Mouse (Mus musculus) embryo, embryonic 9.5 days (tissue): Measurements from ENCODE around the gene Retnla.
"Not testable (repeated sequence)": the region's sequence is repeated elsewhere in the genome, so short reads cannot be mapped to it uniquely, and the experiment has no call there.

Source experiments
- DNase-seq: peaks from one replicate; pipeline ENCODE4 v3.0.0-alpha.2; 2017; ENCODE audit errors: extremely low spot score

Retnla gene

GRCm38 (mm10) chr16:48842266-48842665 is at the start of gene Retnla:
Retnla (plus strand) TSS chr16:48842551.
- DNase-seq: no peak

DNA sequence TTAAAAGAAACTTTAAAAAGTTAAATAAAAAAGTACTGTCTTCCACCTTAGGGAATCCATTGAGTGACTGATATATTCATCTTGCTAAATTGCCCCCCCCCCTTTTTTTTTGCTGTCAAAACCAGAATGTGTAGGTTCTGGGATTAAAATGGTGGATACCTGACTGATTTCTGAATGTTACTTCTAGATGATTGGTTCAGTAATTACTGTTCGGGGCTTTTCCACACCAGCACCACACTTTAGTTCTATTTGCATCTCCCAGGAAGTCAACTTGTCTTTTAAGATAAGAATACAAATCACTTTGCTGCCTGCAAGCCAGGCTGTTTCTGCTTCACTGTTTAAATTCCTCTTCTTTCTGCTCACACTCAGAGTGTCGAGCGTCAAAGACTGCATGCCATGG is 44.1 kb upstream of the Retnla start:
- no peak for DNase-seq

DNA sequence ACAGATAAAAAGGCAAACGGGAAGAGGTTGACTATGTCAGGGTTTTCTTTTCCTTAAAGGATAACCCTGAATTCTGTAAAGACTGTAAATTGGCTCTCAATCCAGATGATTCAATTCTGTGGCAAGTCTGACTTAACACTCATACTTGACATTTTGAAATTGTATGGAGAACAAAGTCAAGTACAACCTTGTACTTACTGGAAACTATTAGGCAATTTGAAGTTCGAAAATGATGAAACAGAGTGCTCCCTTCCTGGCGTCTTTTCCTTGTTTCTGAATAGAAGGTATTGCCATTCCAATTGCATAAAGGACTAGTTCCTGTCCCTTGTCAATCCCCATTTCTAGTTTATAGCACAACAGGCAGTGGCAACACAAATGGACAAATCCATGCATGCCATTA is 42.9 kb upstream of the Retnla start:
- DNase-seq: no peak

- DNase-seq: no peak
Observed at GRCm38 (mm10) chr16:48800906-48801305, 41.4 kb upstream of the Retnla start.

- DNase-seq: no peak
Observed at GRCm38 (mm10) chr16:48805412-48805811, 36.9 kb upstream of the Retnla start.

- no peak for DNase-seq
Observed at GRCm38 (mm10) chr16:48806521-48806920, 35.8 kb upstream of the Retnla start.

- DNase-seq: no peak
Observed at GRCm38 (mm10) chr16:48809374-48809773, 33.0 kb upstream of the Retnla start.

DNA sequence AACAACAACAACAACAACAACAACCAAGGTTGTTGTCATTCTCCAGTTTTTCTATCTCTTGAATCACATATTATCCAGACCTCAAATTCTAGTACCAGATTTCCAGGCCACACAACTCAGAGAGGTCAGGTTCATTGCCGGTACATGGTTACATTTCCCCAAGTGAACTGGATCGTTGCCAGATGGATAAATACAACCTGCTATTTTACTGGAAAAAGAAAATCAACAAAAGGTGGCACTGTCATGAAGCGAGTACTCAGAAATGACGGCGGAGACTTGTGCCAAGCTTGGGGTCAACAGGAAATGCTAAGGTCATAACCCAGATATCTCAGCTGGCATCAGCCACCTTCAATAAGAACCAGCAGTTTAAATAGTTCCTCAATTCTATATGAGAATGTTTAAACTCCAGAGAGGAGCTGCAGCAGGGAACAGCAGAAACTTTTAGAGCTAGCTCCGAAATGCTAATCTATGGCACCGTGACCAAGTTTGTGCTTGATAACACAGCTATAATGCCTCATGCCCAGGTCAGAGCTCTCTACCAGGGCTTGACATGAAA is 30.4 kb upstream of the Retnla start:
- no peak for DNase-seq

DNA sequence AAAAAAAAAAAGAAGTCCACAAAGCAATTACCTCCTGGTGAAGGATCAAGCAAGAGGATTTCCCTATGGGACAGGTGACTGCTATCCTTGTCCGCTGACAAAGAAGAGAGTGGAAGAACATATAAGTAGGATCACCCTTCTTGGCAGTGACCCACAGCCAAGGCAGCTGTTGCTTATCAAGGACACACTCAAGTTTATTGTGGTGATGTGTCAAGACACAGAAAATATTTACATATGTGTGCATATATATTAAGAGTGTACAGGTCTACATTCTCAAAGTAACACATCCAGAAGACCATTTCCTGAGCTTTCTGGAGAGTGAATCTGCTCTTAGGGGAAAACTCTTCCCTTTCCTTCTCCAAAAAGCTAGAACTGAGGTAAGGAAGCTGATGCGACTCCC is 25.7 kb upstream of the Retnla start, which contains the start of gene Retnlb:
Gene Retnlb (plus strand): TSS at position 162 of the 400 bp plus-strand sequence.
- no peak for DNase-seq

GRCm38 (mm10) chr16:48818524-48818923 is 23.8 kb upstream of the Retnla start:
- no peak for DNase-seq

- DNase-seq: no peak
Observed at GRCm38 (mm10) chr16:48826474-48826873, 15.9 kb upstream of the Retnla start.

GRCm38 (mm10) chr16:48827625-48828024 is 14.7 kb upstream of the Retnla start:
- DNase-seq: no peak

DNA sequence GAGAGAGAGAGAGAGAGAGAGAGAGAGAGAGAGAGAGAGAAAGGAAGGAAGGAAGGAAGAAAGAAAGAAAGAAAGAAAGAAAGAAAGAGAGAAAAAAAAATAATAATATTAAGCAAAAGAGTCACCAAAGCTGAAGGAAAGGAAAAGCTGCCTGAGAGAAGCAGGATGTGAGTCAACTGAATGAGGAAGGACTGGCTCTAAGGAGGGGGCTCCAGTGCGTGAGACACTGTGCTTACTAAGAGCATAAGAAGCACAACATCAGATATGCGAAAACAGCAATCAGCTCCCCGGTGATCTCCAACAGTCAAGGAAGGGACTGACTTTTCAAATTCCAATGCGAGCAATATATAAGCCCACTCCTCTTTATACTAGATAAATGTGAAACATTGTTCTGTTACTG is 13.3 kb upstream of the Retnla start:
- DNase-seq: no peak

- DNase-seq: no peak
Observed at GRCm38 (mm10) chr16:48832055-48832454, 10.3 kb upstream of the Retnla start.

DNA sequence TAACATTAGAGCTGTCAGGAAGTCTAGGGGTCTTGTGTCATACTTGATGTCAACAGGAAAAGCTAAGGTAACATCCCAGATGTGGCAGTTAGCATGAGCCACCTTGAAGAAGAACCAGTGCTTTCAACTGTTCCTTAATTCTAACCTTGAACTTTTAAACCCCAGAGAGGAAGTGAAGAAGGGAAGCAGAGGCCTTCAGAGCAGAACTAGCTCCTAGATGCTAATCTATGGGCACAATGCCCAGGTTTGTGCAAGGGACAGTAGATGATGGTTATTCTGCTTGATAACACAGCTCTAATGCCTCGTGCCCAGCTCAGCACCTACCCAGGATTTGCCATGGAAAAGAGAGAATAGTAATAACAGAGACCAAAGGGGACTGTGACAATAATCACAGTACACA is 8.7 kb upstream of the Retnla start:
- not testable (repeated sequence) for DNase-seq

GRCm38 (mm10) chr16:48843671-48844386 is 1.5 kb downstream of the Retnla start:
- no peak for DNase-seq

DNA sequence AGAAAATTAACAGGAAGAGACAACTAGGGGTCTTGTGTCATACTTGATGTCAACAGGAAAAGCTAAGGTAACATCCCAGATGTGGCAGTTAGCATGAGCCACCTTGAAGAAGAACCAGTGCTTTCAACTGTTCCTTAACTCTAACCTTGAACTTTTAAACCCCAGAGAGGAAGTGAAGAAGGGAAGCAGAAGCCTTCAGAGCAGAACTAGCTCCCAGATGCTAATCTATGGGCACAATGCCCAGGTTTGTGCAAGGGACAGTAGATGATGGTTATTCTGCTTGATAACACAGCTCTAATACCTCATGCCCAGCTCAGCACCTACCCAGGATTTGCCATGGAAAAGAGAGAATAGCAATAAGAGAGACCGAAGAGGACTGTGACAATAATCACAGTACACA is 22.7 kb downstream of the Retnla start:
- DNase-seq: not testable (repeated sequence)

GRCm38 (mm10) chr16:48867690-48868089 is 25.3 kb downstream of the Retnla start:
- DNase-seq: no peak

DNA sequence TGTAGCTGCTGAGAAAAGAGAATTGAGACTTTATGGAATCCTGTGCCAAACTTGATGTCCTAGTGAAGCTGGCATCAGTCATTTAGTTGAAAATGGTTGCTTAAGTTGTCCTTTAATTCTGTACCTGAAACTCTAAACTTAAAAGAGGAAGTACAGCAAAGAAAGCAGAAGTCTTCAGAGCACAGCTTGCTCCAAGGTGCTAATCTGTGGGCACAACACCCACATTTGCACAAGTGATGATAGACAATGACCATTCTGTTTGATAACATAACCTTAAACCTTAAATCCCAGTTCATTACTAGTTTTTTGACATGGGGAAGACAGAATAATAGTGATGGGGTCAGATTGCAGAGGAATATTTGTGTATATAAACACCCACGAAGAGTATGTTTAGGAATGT is 26.3 kb downstream of the Retnla start:
- DNase-seq: no peak

DNA sequence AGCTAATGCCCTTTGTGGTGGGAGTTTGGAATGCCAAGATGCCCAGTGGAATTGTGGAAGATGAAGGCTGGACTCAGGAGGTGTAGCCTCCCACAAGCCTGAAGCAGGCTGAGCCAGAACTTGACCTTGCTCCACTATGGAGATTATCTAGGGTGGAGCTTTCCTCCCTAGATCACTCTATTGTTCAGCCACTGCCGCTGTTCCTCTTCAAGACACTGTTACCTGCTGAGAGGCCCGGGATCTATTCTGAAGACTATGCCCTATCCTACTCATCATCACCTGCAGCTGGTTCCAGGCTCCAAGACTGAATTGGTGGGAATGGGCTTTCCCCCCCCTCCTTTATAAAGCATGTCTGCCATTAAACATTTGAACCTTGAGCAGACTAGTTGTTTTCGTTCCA is 27.3 kb downstream of the Retnla start:
- DNase-seq: no peak

DNA sequence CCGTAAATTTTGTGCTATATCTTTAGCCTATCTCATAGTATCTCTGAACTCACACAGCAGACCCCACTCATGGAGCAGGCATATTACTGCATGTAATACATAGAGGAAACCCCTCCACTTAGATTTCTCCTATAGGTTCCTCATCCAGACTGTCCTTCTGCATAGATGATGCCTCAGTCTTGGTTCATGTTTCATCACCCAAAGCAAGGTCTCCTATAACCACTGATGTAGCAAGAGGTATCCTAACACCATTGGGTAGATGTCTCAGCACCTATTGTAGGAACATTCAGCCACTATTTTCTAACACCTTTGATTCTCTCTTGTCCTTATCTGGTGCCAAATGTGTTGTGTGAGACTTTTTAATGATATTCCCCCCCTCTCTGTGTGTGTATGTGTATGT is 29.4 kb downstream of the Retnla start:
- no peak for DNase-seq

- DNase-seq: no peak
Observed at GRCm38 (mm10) chr16:48872321-48872720, 30.0 kb downstream of the Retnla start, which contains the start of gene Retnlg. Retnlg (plus strand) TSS chr16:48872621.

DNA sequence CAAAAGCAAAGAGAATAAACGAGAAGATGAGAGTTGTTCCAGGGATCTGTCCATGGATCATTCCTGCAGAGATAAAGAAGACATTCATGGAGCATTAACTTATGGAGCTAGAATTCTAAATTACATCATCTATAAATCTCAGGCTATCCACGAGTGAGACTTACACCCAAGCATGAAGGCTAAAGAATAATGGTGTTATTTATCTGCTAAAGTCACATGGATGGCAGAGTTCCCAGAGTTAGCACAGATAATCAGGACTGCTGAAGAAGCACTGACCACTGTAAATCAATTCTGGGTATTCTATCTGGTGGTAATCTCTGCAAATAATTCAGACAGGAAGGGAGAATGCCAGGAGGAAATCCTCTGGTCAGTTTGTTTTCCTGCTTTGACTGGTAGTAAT is 48.4 kb downstream of the Retnla start:
- DNase-seq: no peak
